Mouse (Mus musculus) olfactory bulb, adult 2 months (tissue): ENCODE results near the gene Cpsf7. TPM values are rescaled to one million over a fixed set of nuclear protein-coding genes. Genes with fewer than 3 reads are reported as not detected.
"Not testable (repeated sequence)": the region's sequence is repeated elsewhere in the genome, so short reads cannot be mapped to it uniquely, and the experiment has no call there.

Experiments used
- H3K27ac ChIP-seq: fragments of 200-500 bp; 2 replicates; pipeline ENCODE4 v1.5.1; 2012; ENCODE audit warnings: low read depth, low read length; ENCODE audit not compliant: insufficient read depth
- H3K4me1 ChIP-seq: fragments of 200-500 bp; 2 replicates; pipeline ENCODE4 v1.6.1; 2012; ENCODE audit warnings: low read length; ENCODE audit not compliant: control insufficient read depth, insufficient read depth
- H3K4me3 ChIP-seq: fragments of 200-500 bp; 2 replicates; pipeline ENCODE4 v1.5.1; 2012; ENCODE audit warnings: mild to moderate bottlenecking, low read depth, low read length, moderate library complexity; ENCODE audit not compliant: insufficient read depth
- CTCF ChIP-seq: fragments of 200-500 bp; IDR thresholded peaks from 2 replicates; pipeline ENCODE4 v1.5.1; 2012; ENCODE audit warnings: low read depth, mild to moderate bottlenecking, low read length, moderate library complexity; ENCODE audit not compliant: insufficient read depth
- POLR2A ChIP-seq: fragments of 200-500 bp; IDR thresholded peaks from 2 replicates; pipeline ENCODE4 v1.6.1; 2012; ENCODE audit warnings: mild to moderate bottlenecking, low read depth, low read length, moderate library complexity; ENCODE audit not compliant: insufficient read depth
- WGBS: fragments of 180-500 bp; shearing (Covaris S2); methylation state at CpG from one replicate; pipeline ENCODE4 v1.1.7; 2018; 5-methylcytosine and 5-hydroxymethylcytosine counted together
- polyA plus RNA-seq: library from polyadenylated mRNA; stranded (reverse); fragments of >200 nt; gene quantifications from 2 replicates; pipeline ENCODE4 v1.2.4, GENCODE M21; 2012; ENCODE audit warnings: low replicate concordance; ENCODE audit not compliant: missing spikeins, insufficient read depth, insufficient read length

Gene Cpsf7
- polyA plus RNA-seq, 1 experiment, result 90.5 TPM

- WGBS, result 69% methylated on average over 2 of the region's 2 CpGs
- H3K4me1 ChIP-seq, result no peaks in the 10 kb centered on the region
- no peak overlapping the region for H3K4me3 ChIP-seq
- H3K27ac ChIP-seq, result no peak overlapping the region
- TF ChIP-seq POLR2A, result no peak
- no peak for TF ChIP-seq CTCF
These were observed 31.9 kb downstream of the Cpsf7 start for GRCm38 (mm10) chr19:10557001-10557400.

GRCm38 (mm10) chr19:10557430-10557829 is 32.4 kb downstream of the Cpsf7 start:
- 57% methylated on average over 2 of the region's 2 CpGs for WGBS
- no peaks in the 10 kb centered on the region for H3K4me1 ChIP-seq
- no peak overlapping the region for H3K4me3 ChIP-seq
- H3K27ac ChIP-seq, result no peak overlapping the region
- no peak for TF ChIP-seq CTCF
- TF ChIP-seq POLR2A, result no peak

GRCm38 (mm10) chr19:10557837-10558375 is 32.8 kb downstream of the Cpsf7 start:
- not testable (repeated sequence) for H3K27ac ChIP-seq, H3K4me3 ChIP-seq, H3K4me1 ChIP-seq
- WGBS, result 75% methylated on average over 4 of the region's 4 CpGs

- Histone ChIP-seq H3K4me3 (no peak overlapping the region), H3K4me1 (no peaks in the 10 kb centered on the region), H3K27ac (no peak overlapping the region)
- TF ChIP-seq CTCF, result no peak
- TF ChIP-seq POLR2A, result no peak
- WGBS, result 43% methylated on average over 5 of the region's 5 CpGs
These were observed 35.0 kb downstream of the Cpsf7 start for GRCm38 (mm10) chr19:10560108-10560507.

GRCm38 (mm10) chr19:10561558-10562314 is 36.7 kb downstream of the Cpsf7 start:
- Histone ChIP-seq H3K27ac (no peak overlapping the region), H3K4me3 (no peak overlapping the region), H3K4me1 (no peaks in the 10 kb centered on the region)
- TF ChIP-seq CTCF, result no peak
- no peak for TF ChIP-seq POLR2A
- WGBS, result 76% methylated on average over 6 of the region's 6 CpGs

- H3K4me3 ChIP-seq, result no peak overlapping the region
- H3K27ac ChIP-seq, result no peak overlapping the region
- no peak for TF ChIP-seq POLR2A
- TF ChIP-seq CTCF, result no peak
- 64% methylated on average over 5 of the region's 5 CpGs for WGBS
- no peaks in the 10 kb centered on the region for H3K4me1 ChIP-seq
These were observed 37.3 kb downstream of the Cpsf7 start for GRCm38 (mm10) chr19:10562351-10562750.

GRCm38 (mm10) chr19:10564278-10564677 is 39.2 kb downstream of the Cpsf7 start:
- 87% methylated on average over 6 of the region's 6 CpGs for WGBS
- no peak overlapping the region for H3K4me3 ChIP-seq
- TF ChIP-seq CTCF (no peak), POLR2A (no peak)
- H3K27ac ChIP-seq, result no peak overlapping the region
- no peaks in the 10 kb centered on the region for H3K4me1 ChIP-seq

GRCm38 (mm10) chr19:10565217-10565616 is 40.2 kb downstream of the Cpsf7 start:
- Histone ChIP-seq H3K4me1 (no peaks in the 10 kb centered on the region), H3K4me3 (no peak overlapping the region), H3K27ac (no peak overlapping the region)
- WGBS, result 74% methylated on average over 4 of the region's 4 CpGs
- TF ChIP-seq POLR2A (no peak), CTCF (no peak)

- no peak for TF ChIP-seq POLR2A
- TF ChIP-seq CTCF, result no peak
- Histone ChIP-seq H3K4me1 (no peaks in the 10 kb centered on the region), H3K4me3 (no peak overlapping the region), H3K27ac (no peak overlapping the region)
- 96% methylated on average over 6 of the region's 6 CpGs for WGBS
These were observed 44.6 kb downstream of the Cpsf7 start for GRCm38 (mm10) chr19:10569627-10570026.
